Mouse (Mus musculus): ENCODE measurements around the gene Rpain. TPM values are rescaled to one million over a fixed set of nuclear protein-coding genes. Genes with fewer than 3 reads are reported as not detected.

Gene Rpain
- polyA plus RNA-seq, 1 experiment from 2014 or later: 67.0 TPM

DNA sequence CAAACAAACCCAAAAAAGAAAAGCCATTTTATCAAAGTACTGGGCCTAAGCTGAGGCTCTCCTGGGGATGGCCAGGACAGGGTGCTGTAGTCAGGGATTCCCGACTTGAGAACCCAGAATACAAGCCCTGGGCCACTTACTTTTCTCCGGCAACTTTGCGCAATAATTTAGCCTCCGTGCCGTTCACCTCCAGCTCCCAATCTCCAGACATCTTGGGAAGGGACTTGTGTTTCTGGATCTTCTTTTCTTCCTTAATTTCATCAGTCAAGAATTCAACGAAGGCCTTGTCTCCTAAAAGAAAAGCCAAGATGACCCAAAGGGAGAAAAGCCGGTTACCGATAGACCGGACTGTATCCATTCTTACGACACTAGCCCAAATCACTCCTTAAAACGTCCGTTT lies 12.0 kb downstream of the Rpain start:
- peaks cover 34% of the 10 kb centered on the region for H3K36me3 ChIP-seq (ENCODE audit: insufficient read depth, low read length)
- 0 out of 2 replicates have a peak overlapping the region, but pooled peaks have one; percentile 43 for H3K27ac ChIP-seq
- no peak for ATAC-seq (replicated peaks; ENCODE audit: low FRiP score, low read depth)
- 0 out of 2 replicates have a peak, but pooled peaks cover 7% of the 10 kb centered on the region for H3K4me1 ChIP-seq (replicated peaks; ENCODE audit: insufficient read depth, low read length)
- peak overlapping the region; percentile 86 for H3K9ac ChIP-seq (ENCODE audit: low read depth, low read length)
- H3K27me3 ChIP-seq (ENCODE audit: insufficient read depth, low read length): no peaks in the 10 kb centered on the region
- H3K4me2 ChIP-seq (ENCODE audit: low read length): peak overlapping the region; percentile 58
- no peaks in the 10 kb centered on the region for H3K9me3 ChIP-seq (replicated peaks; ENCODE audit: low read length)
- DNase-seq (ENCODE audit: low spot score): peak; percentile 0
- TF ChIP-seq CTCF (IDR thresholded peaks at IDR 0.05; ENCODE audit: low read depth): no peak
- WGBS: 4% methylated on average over 12 of the region's 12 CpGs
- peak overlapping the region; percentile 98 for H3K4me3 ChIP-seq (replicated peaks; ENCODE audit: low read depth, low read length)

- Histone ChIP-seq H3K9me3 (replicated peaks; ENCODE audit: low read length) (no peaks in the 10 kb centered on the region), H3K27me3 (ENCODE audit: insufficient read depth, low read length) (no peaks in the 10 kb centered on the region), H3K4me1 (replicated peaks; ENCODE audit: insufficient read depth, low read length) (0 out of 2 replicates have a peak, but pooled peaks cover 7% of the 10 kb centered on the region), H3K4me3 (replicated peaks; ENCODE audit: low read depth, low read length) (peak within 1 kb of the TSS; percentile 98), H3K27ac (peak within 1 kb of the TSS; percentile 43; the same call in 1 of the 2 replicates), H3K9ac (ENCODE audit: low read depth, low read length) (peak within 1 kb of the TSS; percentile 86), H3K4me2 (ENCODE audit: low read length) (peak within 1 kb of the TSS; percentile 58), H3K36me3 (ENCODE audit: insufficient read depth, low read length) (peaks cover 33% of the 10 kb centered on the region)
- DNase-seq (ENCODE audit: low spot score) (peak; percentile 93), ATAC-seq (replicated peaks; ENCODE audit: low FRiP score, low read depth) (peak; percentile 94)
- TF ChIP-seq CTCF (IDR thresholded peaks at IDR 0.05; ENCODE audit: low read depth): peak; percentile 95
- under 1% methylated on average over 60 of the region's 64 CpGs for WGBS
Measured at GRCm38 (mm10) chr11:70982557-70983228, 12.7 kb downstream of the Rpain start, which contains the start of gene C1qbp. C1qbp (minus strand) TSS chr11:70983026.

- H3K9me3 ChIP-seq (replicated peaks; ENCODE audit: low read length): no peaks in the 10 kb centered on the region
- WGBS: 87% methylated on average over 4 of the region's 4 CpGs
- no peak overlapping the region for H3K4me3 ChIP-seq (replicated peaks; ENCODE audit: low read depth, low read length)
- no peak for ATAC-seq (replicated peaks; ENCODE audit: low FRiP score, low read depth)
- H3K9ac ChIP-seq (ENCODE audit: low read depth, low read length): no peak overlapping the region
- H3K27ac ChIP-seq: no peak overlapping the region
- no peak for DNase-seq (ENCODE audit: low spot score)
- H3K27me3 ChIP-seq (ENCODE audit: insufficient read depth, low read length): no peaks in the 10 kb centered on the region
- TF ChIP-seq CTCF (IDR thresholded peaks at IDR 0.05; ENCODE audit: low read depth): no peak
- no peak overlapping the region for H3K4me2 ChIP-seq (ENCODE audit: low read length)
- H3K36me3 ChIP-seq (ENCODE audit: insufficient read depth, low read length): peaks cover 23% of the 10 kb centered on the region
- H3K4me1 ChIP-seq (replicated peaks; ENCODE audit: insufficient read depth, low read length): 0 out of 2 replicates have a peak, but pooled peaks cover 5% of the 10 kb centered on the region
Measured at GRCm38 (mm10) chr11:71001167-71001566, 31.2 kb downstream of the Rpain start.

- Histone ChIP-seq H3K4me3 (replicated peaks; ENCODE audit: low read depth, low read length) (peak overlapping the region; percentile 93), H3K36me3 (ENCODE audit: insufficient read depth, low read length) (peaks cover 18% of the 10 kb centered on the region), H3K9ac (ENCODE audit: low read depth, low read length) (peak overlapping the region; percentile 71), H3K4me1 (replicated peaks; ENCODE audit: insufficient read depth, low read length) (0 out of 2 replicates have a peak, but pooled peaks cover 5% of the 10 kb centered on the region), H3K27me3 (ENCODE audit: insufficient read depth, low read length) (no peaks in the 10 kb centered on the region), H3K4me2 (ENCODE audit: low read length) (peak overlapping the region; percentile 75), H3K9me3 (replicated peaks; ENCODE audit: low read length) (no peaks in the 10 kb centered on the region), H3K27ac (peak overlapping the region; percentile 76)
- peak; percentile 49 for DNase-seq (ENCODE audit: low spot score)
- under 1% methylated on average over 49 of the region's 49 CpGs for WGBS
- TF ChIP-seq CTCF (IDR thresholded peaks at IDR 0.05; ENCODE audit: low read depth): no peak
- ATAC-seq (replicated peaks; ENCODE audit: low FRiP score, low read depth): peak; percentile 79
Measured at GRCm38 (mm10) chr11:71003611-71004315, 33.8 kb downstream of the Rpain start.

DNA sequence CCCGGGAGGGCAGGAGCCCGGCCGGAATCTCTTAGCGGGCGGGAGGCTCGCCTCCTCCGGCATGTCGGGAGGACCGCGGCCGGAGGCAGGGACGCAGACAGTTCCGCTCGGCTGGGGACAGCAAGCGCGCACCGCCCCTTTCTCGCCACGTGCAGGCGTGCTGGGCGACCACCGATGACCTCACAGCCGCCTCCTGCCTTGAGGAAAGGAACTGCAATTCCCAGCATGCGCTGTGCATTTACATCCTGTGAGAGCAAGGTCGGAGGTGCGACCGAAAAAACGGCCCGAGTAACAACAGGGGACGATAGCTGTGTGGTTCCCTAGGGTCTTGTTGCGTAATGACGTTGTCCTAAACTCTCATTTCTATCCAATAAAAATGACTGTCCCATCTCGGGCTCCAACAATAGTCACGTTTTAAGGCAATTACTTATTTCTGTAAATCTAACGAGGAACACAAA lies 34.3 kb downstream of the Rpain start, which contains the start of gene Dhx33:
TSS of gene Dhx33 (minus strand) at position 122 of the 458 bp plus-strand sequence.
- Histone ChIP-seq H3K4me1 (replicated peaks; ENCODE audit: insufficient read depth, low read length) (0 out of 2 replicates have a peak, but pooled peaks cover 5% of the 10 kb centered on the region), H3K9me3 (replicated peaks; ENCODE audit: low read length) (no peaks in the 10 kb centered on the region), H3K36me3 (ENCODE audit: insufficient read depth, low read length) (peaks cover 20% of the 10 kb centered on the region), H3K9ac (ENCODE audit: low read depth, low read length) (peak within 1 kb of the TSS; percentile 71), H3K27ac (peak within 1 kb of the TSS; percentile 76), H3K27me3 (ENCODE audit: insufficient read depth, low read length) (no peaks in the 10 kb centered on the region), H3K4me3 (replicated peaks; ENCODE audit: low read depth, low read length) (peak within 1 kb of the TSS; percentile 93), H3K4me2 (ENCODE audit: low read length) (peak within 1 kb of the TSS; percentile 75)
- peak; percentile 97 for ATAC-seq (replicated peaks; ENCODE audit: low FRiP score, low read depth)
- DNase-seq (ENCODE audit: low spot score): peak; percentile 99
- TF ChIP-seq CTCF (IDR thresholded peaks at IDR 0.05; ENCODE audit: low read depth): peak; percentile 37; the same call in 1 of the 2 replicates
- 0% methylated on average over 34 of the region's 35 CpGs for WGBS

GRCm38 (mm10) chr11:71005046-71005445 lies 35.0 kb downstream of the Rpain start:
- Histone ChIP-seq H3K27ac (no peak overlapping the region), H3K9me3 (replicated peaks; ENCODE audit: low read length) (no peaks in the 10 kb centered on the region), H3K4me3 (replicated peaks; ENCODE audit: low read depth, low read length) (peak overlapping the region; percentile 93), H3K4me1 (replicated peaks; ENCODE audit: insufficient read depth, low read length) (0 out of 2 replicates have a peak, but pooled peaks cover 5% of the 10 kb centered on the region), H3K4me2 (ENCODE audit: low read length) (peak overlapping the region; percentile 53), H3K9ac (ENCODE audit: low read depth, low read length) (0 out of 2 replicates have a peak overlapping the region, but pooled peaks have one; percentile 18), H3K36me3 (ENCODE audit: insufficient read depth, low read length) (peaks cover 20% of the 10 kb centered on the region), H3K27me3 (ENCODE audit: insufficient read depth, low read length) (no peaks in the 10 kb centered on the region)
- DNase-seq (ENCODE audit: low spot score) (no peak), ATAC-seq (replicated peaks; ENCODE audit: low FRiP score, low read depth) (no peak)
- no peak for TF ChIP-seq CTCF (IDR thresholded peaks at IDR 0.05; ENCODE audit: low read depth)
- 45% methylated on average over 5 of the region's 5 CpGs for WGBS

All from kidney, postnatal 0 days (tissue).